Mouse (Mus musculus) liver, embryonic 14.5 days (tissue): Measurements from ENCODE around the gene Ttk.

Experiments used
- CTCF ChIP-seq: IDR thresholded peaks from 2 replicates; pipeline ENCODE4 v1.5.1; 2016; ENCODE audit warnings: antibody characterized with exemption, low read depth, control low read depth
- EP300 ChIP-seq: IDR thresholded peaks from 2 replicates; pipeline ENCODE4 v1.6.1; 2016; ENCODE audit warnings: antibody characterized with exemption, low read depth

GRCm38 (mm10) chr9:83907017-83907416, 72.5 kb downstream of the Ttk start:
- no peak for TF ChIP-seq CTCF
- no peak for TF ChIP-seq EP300
